Mouse (Mus musculus) cerebellum, adult 2 months (tissue): ENCODE measurements around the gene Sox5.

Experiments used
- CTCF ChIP-seq: fragments of 200-500 bp; IDR thresholded peaks from 2 replicates; pipeline ENCODE4 v1.5.1; 2011; ENCODE audit warnings: low read depth, mild to moderate bottlenecking, control low read depth, low read length, moderate library complexity, borderline replicate concordance; ENCODE audit not compliant: insufficient read depth
- POLR2A ChIP-seq: fragments of 200-500 bp; IDR thresholded peaks from 2 replicates; pipeline ENCODE4 v1.6.1; 2011; ENCODE audit warnings: low read length, control low read depth, borderline replicate concordance; ENCODE audit not compliant: insufficient read depth

GRCm38 (mm10) chr6:143948553-143949308 lies 833.0 kb downstream of the Sox5 start:
- TF ChIP-seq POLR2A (no peak), CTCF (no peak)
